Mouse (Mus musculus) heart, postnatal 25 days (tissue): Measurements from ENCODE around the gene Reep6. TPM values are rescaled to one million over a fixed set of nuclear protein-coding genes. Genes with fewer than 3 reads are reported as not detected.

ENCODE experiments used
- DNase-seq: peaks from one replicate; pipeline ENCODE4 v3.0.0; 2022; ENCODE audit warnings: low spot score
- intact Hi-C: fragments of 180-260 bp; cut with DNase I; formaldehyde crosslinking; loops from one replicate; pipeline ENCODE4 v1.15.1; 2025
- total RNA-seq, 2 experiments: library from RNA; stranded (reverse); gene quantifications; 2 replicates each; pipeline ENCODE4 v1.2.3; 2021

The Reep6 gene
- total RNA-seq, 2 experiments from 2014 or later = 1.9 to 2.1 TPM

- intact Hi-C loops = no loop called here
- DNase-seq = no peak
Observed at GRCm38 (mm10) chr10:80347514-80347967, 17.8 kb downstream of the Reep6 start.

GRCm38 (mm10) chr10:80348244-80348781 lies 18.6 kb downstream of the Reep6 start, which contains the start of gene Adamtsl5:
Adamtsl5 (minus strand) TSS chr10:80348412.
- intact Hi-C loops = loop anchor here (2.0 kb wide), 1 partner anchor 54 kb away; the partner anchor contains the start of gene Apc2
- DNase-seq = peak; percentile 69

- no peak for DNase-seq
- intact Hi-C loops = loop anchor here (2.0 kb wide), 1 partner anchor 54 kb away; the partner anchor contains the start of gene Apc2
Observed at GRCm38 (mm10) chr10:80348981-80349380, 19.2 kb downstream of the Reep6 start.

- intact Hi-C loops = no loop called here
- peak; percentile 52 for DNase-seq
Observed at GRCm38 (mm10) chr10:80350292-80350691, 20.5 kb downstream of the Reep6 start.

- intact Hi-C loops = loop anchor here (1.0 kb wide), 1 partner anchor 21 kb away; no protein-coding TSS in a partner anchor
- no peak for DNase-seq
Observed at GRCm38 (mm10) chr10:80351896-80352295, 22.1 kb downstream of the Reep6 start.

GRCm38 (mm10) chr10:80352727-80353126 lies 23.0 kb downstream of the Reep6 start:
- no peak for DNase-seq
- intact Hi-C loops = loop anchor here (1.0 kb wide), 1 partner anchor 21 kb away; no protein-coding TSS in a partner anchor

- intact Hi-C loops = no loop called here
- no peak for DNase-seq
Observed at GRCm38 (mm10) chr10:80355431-80355830, 25.7 kb downstream of the Reep6 start.

DNA sequence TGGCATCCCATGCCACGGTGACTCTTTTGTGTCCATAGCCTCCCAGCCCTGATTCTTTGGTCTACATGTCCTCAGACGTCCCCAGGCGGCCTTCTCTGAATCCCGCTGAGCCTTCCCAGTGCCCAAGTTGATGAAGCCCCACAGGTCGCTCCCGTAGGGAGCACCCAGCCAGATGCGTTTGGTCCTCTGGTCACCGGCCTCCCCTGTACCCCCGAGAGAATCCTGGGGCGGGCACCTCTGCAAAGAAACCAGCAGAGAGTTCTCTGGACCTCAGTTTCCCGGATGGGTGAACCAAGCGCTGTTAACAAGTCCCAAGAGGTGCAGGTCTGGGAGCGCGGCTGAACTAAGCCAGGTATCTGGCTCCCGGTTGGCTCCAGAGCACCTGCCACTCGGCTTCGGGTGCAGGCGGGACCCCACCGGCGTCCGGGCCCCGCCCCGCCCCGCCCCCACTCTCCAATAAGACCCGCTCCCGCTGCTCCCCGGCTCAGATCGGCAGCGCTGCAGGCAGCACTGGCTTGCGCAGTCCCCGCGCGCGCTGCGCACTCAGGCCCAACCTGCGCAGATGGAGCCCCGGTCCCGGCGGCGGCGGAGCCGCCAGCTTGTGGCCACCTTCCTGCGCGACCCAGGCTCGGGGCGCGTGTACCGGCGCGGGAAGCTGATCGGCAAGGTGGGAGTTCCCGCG lies 26.4 kb downstream of the Reep6 start, which contains the start of gene Plk5:
Gene Plk5 (plus strand): TSS at position 459 of the 682 bp plus-strand sequence.
- no peak for DNase-seq
- intact Hi-C loops = no loop called here

GRCm38 (mm10) chr10:80356737-80357136 lies 27.0 kb downstream of the Reep6 start:
- intact Hi-C loops = no loop called here
- no peak for DNase-seq

DNA sequence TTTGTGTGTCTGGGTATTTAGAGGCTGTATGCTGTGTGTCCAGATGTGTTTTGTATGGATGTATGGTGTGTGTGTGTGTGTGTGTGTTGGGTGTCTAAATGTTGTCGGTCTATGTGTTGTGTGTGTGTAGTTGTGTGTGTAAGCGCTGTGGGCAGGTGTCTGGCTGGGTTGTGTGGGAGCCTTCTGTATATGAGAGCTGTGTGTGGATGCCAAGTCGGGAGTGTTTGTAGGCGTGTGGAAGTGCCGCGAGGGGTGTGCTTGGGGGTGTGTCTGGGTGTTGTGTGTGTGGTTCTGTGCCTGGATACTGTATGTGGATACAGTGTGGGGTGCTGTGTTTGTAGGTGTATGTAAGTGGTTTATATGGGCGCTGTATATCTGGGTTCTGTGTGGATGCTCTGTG lies 27.6 kb downstream of the Reep6 start:
- DNase-seq = no peak
- intact Hi-C loops = no loop called here

- no peak for DNase-seq
- intact Hi-C loops = no loop called here
Observed at GRCm38 (mm10) chr10:80357994-80358639, 28.4 kb downstream of the Reep6 start.

- intact Hi-C loops = no loop called here
Observed at GRCm38 (mm10) chr10:80363734-80364133, 34.0 kb downstream of the Reep6 start.

DNA sequence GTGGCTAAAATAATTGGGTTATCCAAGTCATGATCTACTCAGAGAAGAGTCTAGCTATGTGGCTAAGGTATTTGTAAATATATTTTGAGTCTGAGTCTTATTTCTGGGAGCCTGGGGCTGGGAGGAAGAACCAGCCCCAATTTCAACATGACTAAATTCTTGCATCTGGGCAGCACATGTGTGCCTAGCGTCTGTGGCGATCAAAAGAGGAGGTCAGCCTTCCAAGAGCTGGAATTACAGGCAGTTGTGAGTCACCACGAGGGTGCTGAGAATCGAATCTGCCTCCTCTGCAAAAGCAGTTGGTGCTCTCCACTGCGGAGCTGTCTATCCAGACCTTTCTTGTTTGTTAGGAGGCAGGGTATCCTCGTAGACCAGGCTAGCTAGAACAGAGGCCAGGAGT lies 36.0 kb downstream of the Reep6 start:
- intact Hi-C loops = no loop called here
- DNase-seq = no peak

More at GRCm38 (mm10) chr10:80363734-80364133, 34.0 kb downstream of the Reep6 start:
- DNase-seq = no peak

DNA sequence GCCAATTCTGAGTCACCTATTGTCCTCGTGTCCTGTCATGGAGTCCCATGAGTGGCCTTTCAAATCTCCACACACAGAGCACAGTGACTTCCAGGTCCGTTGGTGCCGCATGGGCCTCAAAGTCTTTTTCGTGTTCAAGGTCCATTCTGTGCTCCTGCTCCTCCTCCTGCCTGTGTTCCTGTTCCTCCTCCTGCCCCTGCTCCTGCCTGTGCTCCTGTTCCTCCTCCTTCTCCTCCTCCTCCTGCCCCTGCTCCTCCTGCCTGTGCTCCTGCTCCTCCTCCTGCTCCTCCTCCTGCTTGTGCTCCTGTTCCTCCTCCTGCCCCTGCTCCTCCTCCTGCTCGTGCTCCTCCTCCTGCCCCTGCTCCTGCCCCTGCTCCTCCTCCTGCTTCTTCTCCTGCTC lies 38.2 kb downstream of the Reep6 start:
- intact Hi-C loops = no loop called here

GRCm38 (mm10) chr10:80368392-80368791 lies 38.6 kb downstream of the Reep6 start:
- no peak for DNase-seq
- intact Hi-C loops = no loop called here

More for the DNA sequence above, 38.2 kb downstream of the Reep6 start:
- no peak for DNase-seq

GRCm38 (mm10) chr10:80369995-80370747 lies 40.4 kb downstream of the Reep6 start:
- intact Hi-C loops = loop anchor here (10.0 kb wide), 1 partner anchor 195 kb away; the partner anchor contains the start of genes 1600002K03Rik and Efna2
- DNase-seq = no peak

DNA sequence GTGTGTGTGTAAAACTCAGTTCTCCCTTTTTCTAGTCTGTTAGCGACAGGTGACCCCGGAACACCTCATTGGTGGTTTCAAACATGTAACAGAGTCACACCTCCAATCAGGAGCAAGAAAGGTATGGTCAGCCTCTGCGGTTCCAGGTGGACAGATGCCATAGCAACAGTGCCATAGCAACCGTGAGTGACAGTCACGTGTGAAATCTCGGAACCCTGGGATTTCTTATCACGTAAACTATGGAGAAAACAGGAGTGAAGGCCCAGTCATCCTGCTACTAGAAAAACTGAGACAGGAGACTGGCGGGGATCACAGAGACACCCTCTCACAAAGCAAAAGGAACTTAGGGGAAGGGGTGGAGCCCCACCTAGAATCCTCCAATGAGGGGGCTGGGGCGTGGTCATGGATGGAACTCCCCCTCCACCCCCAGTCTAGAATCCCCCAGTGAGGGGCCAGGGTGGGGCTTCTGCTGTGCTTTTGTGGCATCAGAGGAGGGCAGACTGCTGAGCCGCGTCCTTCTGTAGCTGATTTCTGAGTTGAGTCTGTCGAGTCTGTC lies 41.7 kb downstream of the Reep6 start:
- intact Hi-C loops = loop anchor here (10.0 kb wide), 1 partner anchor 197 kb away; the partner anchor contains the start of genes 1600002K03Rik and Efna2
- no peak for DNase-seq

DNA sequence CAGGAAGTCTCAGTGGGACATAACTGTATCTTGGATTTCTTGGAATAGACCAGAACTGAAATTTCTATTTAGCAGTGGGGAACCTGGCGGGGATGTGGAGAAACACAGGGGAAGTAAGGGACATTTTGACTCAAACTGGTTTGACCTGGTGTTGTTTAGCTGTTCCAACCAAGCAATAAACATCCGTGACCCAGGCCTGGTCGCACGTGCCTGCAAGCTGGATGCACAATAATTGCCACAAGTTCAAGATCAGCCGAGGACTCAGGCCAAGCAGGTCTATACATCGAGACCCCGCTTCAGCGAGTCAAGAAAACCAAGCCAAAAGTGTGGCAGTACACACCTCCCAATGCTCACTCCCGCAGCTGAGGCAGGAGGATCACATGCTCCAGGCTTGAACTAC lies 42.2 kb downstream of the Reep6 start:
- DNase-seq = no peak
- intact Hi-C loops = loop anchor here (10.0 kb wide), 1 partner anchor 197 kb away; the partner anchor contains the start of genes 1600002K03Rik and Efna2

- intact Hi-C loops = loop anchor here (1.0 to 10.0 kb wide), 2 partner anchors 20 to 198 kb away; partner anchors contain the start of genes 1600002K03Rik and Efna2
- no peak for DNase-seq
Observed at GRCm38 (mm10) chr10:80372706-80373105, 43.0 kb downstream of the Reep6 start.
